Mouse (Mus musculus) urinary bladder, adult 18-20 months (tissue): Measurements from ENCODE around the gene Rnf150.
A peak's percentile ranks its signal among the peaks of the same experiment; 100 is the strongest.
"Not testable (repeated sequence)": the region's sequence is repeated elsewhere in the genome, so short reads cannot be mapped to it uniquely, and the experiment has no call there.

Experiments used
- DNase-seq, 2 experiments: peaks; one replicate each; pipeline ENCODE4 v3.0.0; 2022; ENCODE audit warnings: low spot score in 2 of 2, mixed read lengths in 2 of 2

Rnf150 gene

GRCm38 (mm10) chr8:83076621-83077020, 213.5 kb downstream of the Rnf150 start:
- DNase-seq: no peak

- no peak for DNase-seq
These were observed 214.2 kb downstream of the Rnf150 start for GRCm38 (mm10) chr8:83077329-83077728.

- no peak for DNase-seq
These were observed 215.8 kb downstream of the Rnf150 start for GRCm38 (mm10) chr8:83078701-83079533.

- no peak for DNase-seq
These were observed 216.3 kb downstream of the Rnf150 start for GRCm38 (mm10) chr8:83079534-83079844.

- DNase-seq: no peak
These were observed 218.1 kb downstream of the Rnf150 start for GRCm38 (mm10) chr8:83081266-83081665.

GRCm38 (mm10) chr8:83081806-83082205, 218.7 kb downstream of the Rnf150 start:
- DNase-seq: not testable (repeated sequence)

GRCm38 (mm10) chr8:83082251-83082650, 219.1 kb downstream of the Rnf150 start:
- no peak for DNase-seq

GRCm38 (mm10) chr8:83083452-83083851, 220.3 kb downstream of the Rnf150 start:
- no peak for DNase-seq

- DNase-seq: no peak
These were observed 222.4 kb downstream of the Rnf150 start for GRCm38 (mm10) chr8:83085581-83085980.

- no peak for DNase-seq
These were observed 223.5 kb downstream of the Rnf150 start for GRCm38 (mm10) chr8:83086625-83087024.

- no peak for DNase-seq
These were observed 224.4 kb downstream of the Rnf150 start for GRCm38 (mm10) chr8:83087604-83088003.

GRCm38 (mm10) chr8:83088156-83088555, 225.0 kb downstream of the Rnf150 start:
- DNase-seq: no peak

GRCm38 (mm10) chr8:83089336-83089986, 226.3 kb downstream of the Rnf150 start:
- DNase-seq: peak; percentile 66 to 72

GRCm38 (mm10) chr8:83090446-83090845, 227.3 kb downstream of the Rnf150 start:
- no peak for DNase-seq

- peak in 1 of 2 experiments; percentile 15 for DNase-seq
These were observed 236.9 kb downstream of the Rnf150 start for GRCm38 (mm10) chr8:83100041-83100440.

GRCm38 (mm10) chr8:83102957-83103510, 239.9 kb downstream of the Rnf150 start:
- DNase-seq: no peak

GRCm38 (mm10) chr8:83103968-83104367, 240.8 kb downstream of the Rnf150 start:
- no peak for DNase-seq

GRCm38 (mm10) chr8:83109756-83110155, 246.6 kb downstream of the Rnf150 start:
- no peak for DNase-seq

GRCm38 (mm10) chr8:83110177-83110576, 247.0 kb downstream of the Rnf150 start:
- DNase-seq: no peak

- DNase-seq: no peak
These were observed 271.9 kb downstream of the Rnf150 start for GRCm38 (mm10) chr8:83135086-83135485.

- DNase-seq: no peak
These were observed 276.9 kb downstream of the Rnf150 start for GRCm38 (mm10) chr8:83140068-83140467.

- DNase-seq: no peak
These were observed 277.6 kb downstream of the Rnf150 start for GRCm38 (mm10) chr8:83140701-83141111.
